Mouse (Mus musculus) layer of hippocampus, adult 18-20 months (tissue): ENCODE data around the gene Ptprz1. TPM values are rescaled to one million over a fixed set of nuclear protein-coding genes. Genes with fewer than 3 reads are reported as not detected.

Experiments
- DNase-seq, 2 experiments: peaks; one replicate each; pipeline ENCODE4 v3.0.0; 2022; ENCODE audit warnings: low spot score in 2 of 2
- long read RNA-seq: library from polyadenylated mRNA; stranded (forward); transcript quantifications from one replicate; pipeline ENCODE4 v2.0.0, GENCODE M21; 2021
- total RNA-seq, 2 experiments: library from RNA; stranded (reverse); gene quantifications; 2 replicates each; pipeline ENCODE4 v1.2.3; 2021

The Ptprz1 gene
- total RNA-seq: 100 to 1,000 TPM; 122 to 126 TPM
- long read RNA-seq, full-length matches to known transcripts: 29 of 70 reads
- long read RNA-seq, partial matches to known transcripts: 21 of 70 reads
- long read RNA-seq, other reads (novel, unspliced or antisense): 20 of 70 reads

DNA sequence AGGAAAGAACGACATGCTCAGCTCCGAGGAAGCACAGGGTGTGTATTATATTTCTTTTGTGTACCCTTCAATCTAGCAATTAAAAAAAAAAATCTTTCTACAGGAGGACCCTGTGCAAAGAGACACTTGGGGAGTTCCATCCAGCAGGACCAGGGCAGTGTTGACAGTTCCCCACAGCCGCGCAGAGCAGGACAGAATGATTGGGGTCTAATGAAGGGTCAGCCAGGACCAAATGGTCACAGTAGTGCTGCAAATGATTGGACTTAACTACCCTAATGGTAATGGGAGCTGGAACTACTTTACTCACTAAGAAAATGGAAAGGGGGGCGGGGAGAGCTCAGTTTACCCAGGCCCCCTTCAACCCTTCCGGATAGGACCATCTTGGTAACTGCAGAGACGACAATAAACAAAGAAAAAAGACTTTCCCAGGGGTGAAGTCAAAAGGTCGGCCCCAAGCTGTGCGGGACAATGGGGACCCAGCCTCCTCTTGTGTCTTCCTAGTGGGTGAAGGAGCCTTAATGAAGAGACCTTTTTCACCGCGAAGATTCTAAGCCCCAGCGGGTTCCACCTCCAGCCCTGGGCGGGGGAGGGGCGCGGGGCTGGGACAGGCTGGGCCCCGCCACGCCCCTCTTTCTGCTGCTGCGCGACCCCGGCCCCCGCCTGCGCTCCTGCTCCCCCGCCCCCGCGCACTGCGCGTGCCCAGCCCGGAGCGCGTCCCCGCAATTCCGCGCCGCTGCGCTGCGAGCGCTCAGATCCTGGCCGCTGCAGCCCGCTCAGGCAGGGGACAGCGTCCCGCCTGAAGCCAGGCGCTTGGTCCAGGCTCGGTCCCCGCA, at the start of gene Ptprz1:
Ptprz1 (plus strand) TSS at position 722 of the 833 bp plus-strand sequence.
- peak; percentile 42 to 72 for DNase-seq

DNA sequence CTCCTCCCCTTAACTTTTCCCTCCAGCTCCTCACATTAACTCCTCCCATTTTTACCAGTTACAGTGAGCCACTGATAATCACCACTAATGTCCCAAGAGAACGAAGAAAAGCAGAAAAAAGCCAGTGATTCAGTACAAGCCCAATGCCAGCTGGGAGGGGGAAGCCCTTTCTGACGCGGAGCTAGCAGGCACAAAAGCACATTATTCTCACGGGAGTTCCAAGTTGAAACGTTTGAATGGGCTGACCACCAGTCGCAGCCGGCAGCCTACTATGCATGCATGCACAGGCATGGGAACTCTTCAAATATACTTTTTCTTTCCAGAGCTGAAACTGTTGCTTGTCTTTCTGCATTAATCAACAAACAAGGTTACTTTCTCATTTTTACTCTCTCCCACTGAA, 41.7 kb upstream of the Ptprz1 start:
- DNase-seq: peak; percentile 6 to 16

DNA sequence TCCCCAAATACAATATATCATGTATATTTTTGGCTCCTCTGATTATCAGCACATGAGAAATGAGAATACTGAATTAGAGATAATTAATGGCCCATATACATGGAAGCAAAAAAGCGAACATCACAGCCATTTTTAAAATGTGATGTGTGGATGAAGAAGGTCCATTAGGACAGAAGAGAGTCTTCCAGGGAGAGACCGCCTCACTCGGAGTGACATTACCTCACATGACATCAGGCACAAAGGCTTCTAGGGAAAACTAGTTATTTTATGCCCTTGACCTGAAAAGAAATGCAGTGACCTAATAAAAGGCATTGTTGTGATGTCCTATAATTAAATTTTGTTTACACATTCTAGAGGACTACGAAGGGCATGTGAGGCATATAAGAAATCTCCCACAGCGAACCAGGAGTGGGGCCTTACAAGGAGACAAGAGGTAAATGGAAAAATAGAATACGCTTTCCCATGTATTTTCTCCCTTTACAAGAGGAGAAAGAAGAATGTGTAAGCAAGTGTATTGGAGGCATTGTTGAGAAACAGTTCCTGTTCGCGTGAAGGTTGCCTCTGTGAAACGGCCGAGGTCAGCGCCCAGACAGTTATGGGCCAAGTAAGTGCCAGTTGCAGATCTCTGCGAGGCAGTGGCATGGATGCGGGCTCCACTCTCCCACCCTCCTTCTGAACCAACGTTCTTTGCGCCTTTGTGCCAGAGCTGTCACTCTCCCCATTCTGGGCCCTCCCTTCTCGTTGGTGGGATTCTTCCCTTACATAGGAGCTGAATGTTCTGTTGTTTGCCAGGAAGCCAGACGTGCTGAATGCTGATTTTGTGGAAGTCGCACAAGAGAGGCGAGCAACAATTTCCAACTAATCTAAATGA, 41.0 kb upstream of the Ptprz1 start:
- DNase-seq: peak; percentile 10 to 25

DNA sequence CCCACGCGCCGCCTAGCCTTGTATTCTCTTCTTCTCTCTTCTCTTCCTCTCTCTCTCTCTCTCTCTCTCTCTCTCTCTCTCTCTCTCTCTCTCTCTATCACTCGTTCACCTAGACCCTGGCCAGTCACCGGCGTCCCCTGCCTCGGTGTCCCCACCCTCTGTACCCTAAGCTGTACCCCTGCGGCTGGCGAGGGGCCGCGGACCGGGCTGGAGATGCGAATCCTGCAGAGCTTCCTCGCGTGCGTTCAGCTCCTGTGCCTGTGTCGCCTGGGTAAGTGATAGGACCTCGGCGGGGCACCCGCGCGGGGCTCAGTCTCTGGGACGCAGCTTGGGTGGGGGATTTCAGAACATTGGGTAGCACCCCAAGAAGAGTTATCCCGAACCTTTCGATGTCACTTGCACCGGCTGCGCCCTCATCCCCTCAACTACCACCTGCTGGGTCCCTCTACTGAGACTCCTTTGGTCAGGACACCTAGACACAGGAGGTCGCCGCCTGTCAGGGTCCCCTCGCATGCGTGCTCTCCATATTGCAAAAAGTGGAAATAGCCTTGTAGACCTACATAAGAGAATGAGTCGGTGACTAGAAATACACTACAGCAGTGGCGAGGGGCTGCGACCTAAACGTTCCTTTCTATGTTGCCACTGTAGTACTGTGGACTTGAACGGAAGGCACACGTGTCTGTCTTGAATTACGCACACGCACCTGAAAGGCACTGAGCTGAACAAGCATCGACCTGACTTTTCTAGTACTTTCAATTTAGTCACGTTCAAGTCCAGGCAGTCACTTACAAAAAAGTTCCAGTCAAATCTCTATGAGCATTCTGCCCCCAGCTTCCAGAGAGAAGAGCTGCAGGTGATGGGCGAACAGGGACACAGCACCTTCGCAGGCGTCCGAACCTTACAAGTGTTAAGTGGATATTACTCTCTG, 576 bp downstream of the Ptprz1 start:
- peak in 1 of 2 experiments; percentile 24 for DNase-seq

DNA sequence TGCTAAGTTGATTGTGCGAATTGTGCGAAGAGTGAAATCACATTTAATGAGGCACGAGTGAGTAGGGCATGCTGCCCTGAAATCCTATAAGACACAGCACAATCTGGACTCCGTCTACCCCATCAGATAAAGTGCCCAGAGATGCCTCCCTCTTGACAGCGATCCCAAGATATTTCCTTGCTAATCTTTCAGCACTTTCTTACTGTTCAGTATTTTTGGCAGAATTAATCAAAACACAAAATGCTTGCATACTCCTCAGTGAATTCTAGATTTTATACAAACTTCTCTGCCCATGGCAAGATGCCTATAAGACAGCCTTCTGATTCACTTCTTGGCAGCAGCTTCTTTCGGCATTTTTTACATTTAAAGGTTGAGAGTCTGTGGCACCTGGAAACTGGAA, 12.7 kb downstream of the Ptprz1 start:
- no peak for DNase-seq

DNA sequence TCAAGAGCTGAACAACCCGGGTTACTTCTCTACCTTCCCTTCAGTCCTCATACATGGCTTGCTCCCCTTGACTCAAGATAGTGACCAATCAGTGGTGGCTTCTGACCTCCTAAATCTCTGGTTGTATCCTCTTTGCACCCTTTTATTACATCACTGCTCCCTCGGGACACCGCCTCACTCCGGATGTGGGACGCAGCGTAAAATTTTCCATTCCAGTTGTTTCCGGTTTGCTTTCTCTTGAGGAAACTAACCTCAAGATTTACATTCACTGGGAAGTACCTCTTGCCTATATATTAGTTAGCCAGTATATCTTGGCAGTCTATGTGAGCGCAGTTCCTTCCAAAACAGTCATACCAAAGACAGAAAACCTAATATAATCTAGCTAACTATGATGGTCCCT, 14.0 kb downstream of the Ptprz1 start:
- no peak for DNase-seq

DNA sequence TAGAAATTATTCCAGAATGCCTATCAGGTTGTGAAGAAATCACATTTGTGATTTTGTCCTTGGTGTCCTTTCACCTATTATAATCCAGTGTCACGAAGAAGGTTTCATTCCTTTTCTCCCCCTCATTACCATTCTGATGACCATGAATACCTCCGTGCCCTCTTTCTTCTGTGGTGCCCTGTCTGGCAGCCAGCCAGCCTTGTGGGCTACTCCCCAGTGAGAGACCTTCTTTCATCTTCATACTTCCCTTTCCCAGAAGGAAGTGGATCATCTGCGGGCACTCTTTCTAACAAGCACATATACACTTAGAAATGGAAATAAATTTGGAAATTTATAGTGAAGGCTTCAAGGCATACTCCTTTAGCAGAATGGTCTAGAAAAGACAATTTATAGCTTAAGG, 26.7 kb downstream of the Ptprz1 start:
- DNase-seq: no peak

GRCm38 (mm10) chr6:22908510-22909256, 33.4 kb downstream of the Ptprz1 start:
- DNase-seq: no peak

GRCm38 (mm10) chr6:22909257-22909907, 34.1 kb downstream of the Ptprz1 start:
- DNase-seq: peak in 1 of 2 experiments; percentile 21

GRCm38 (mm10) chr6:22909908-22910260, 34.6 kb downstream of the Ptprz1 start:
- DNase-seq: no peak

GRCm38 (mm10) chr6:22922880-22923279, 47.6 kb downstream of the Ptprz1 start:
- DNase-seq: no peak

- DNase-seq: no peak
Observed at GRCm38 (mm10) chr6:22932768-22933265, 57.5 kb downstream of the Ptprz1 start.

GRCm38 (mm10) chr6:22937126-22937525, 61.8 kb downstream of the Ptprz1 start:
- DNase-seq: no peak

- no peak for DNase-seq
Observed at GRCm38 (mm10) chr6:22937526-22937925, 62.2 kb downstream of the Ptprz1 start.

DNA sequence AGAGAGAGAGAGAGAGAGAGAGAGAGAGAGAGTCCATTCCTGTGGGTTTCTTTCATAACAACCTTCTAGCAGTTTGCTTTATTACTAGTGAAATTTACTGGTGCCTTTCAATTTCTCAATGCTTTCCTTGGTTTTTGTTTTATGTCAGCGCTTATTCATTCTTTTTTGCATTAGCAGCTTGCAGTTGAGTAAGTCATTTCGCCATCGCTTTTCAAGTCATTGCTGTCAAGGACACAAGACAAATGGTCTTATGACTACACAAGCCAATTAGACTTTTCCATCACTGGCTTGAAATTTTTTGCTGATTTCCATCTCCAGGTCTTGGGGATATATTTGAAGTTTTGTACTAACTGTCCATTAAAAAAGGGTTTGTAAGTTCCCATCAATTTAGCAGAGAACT, 68.9 kb downstream of the Ptprz1 start:
- no peak for DNase-seq

GRCm38 (mm10) chr6:22963374-22963773, 88.1 kb downstream of the Ptprz1 start:
- no peak for DNase-seq

DNA sequence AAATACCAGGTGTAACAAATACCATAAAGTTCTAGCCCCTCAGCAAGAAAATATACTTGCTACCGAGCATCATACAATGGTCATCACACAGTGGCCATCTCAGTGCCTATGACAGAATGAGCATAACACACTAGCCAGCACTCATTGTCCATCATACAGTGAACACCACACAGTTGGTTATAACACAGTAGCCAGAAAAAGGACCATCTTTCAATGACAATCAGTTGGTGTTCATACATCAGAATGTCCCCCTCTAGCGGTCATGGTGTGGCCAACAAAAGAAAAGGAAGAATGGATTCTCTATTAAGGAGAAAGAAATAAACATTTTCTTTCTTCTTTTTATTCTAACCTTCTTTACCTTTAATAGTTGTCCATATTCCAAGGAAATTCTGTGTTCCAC, 92.8 kb downstream of the Ptprz1 start:
- peak in 1 of 2 experiments; percentile 33 for DNase-seq

DNA sequence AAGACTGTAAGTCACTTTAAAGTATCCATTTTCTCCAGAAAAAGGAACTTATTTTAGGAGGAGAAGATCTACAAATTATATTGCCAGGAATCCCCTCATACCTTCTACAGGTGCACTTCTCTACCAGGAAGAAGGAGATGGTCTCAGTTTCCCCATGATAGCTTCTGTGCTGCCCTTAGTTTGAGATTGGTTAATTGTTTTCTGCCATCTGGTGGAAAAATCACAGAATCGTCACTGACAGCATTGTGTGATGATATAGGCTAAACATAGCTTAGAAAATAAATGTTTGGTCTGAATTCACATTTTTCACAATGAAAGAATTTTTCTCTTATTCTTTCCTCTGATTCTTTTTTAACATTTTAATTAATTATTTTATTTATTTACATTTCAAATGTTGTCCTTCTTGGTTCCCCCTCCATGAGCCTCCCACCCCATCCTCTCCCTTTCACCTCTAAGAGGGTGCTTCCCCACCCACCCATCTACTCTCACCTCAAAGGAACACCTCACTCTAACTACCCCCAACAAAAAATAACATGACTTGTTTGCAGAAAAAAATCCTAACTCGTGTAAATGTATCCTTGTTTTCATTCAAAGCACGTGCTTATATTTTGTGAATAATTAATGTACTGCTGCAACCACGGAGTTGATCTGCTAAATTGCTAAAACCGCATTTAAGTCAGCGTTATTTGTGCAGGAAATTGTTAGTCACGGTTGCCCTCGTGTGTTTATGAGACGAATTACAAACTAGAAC, 108.6 kb downstream of the Ptprz1 start:
- peak in 1 of 2 experiments; percentile 40 for DNase-seq
